Mouse (Mus musculus): ENCODE results near the gene Ltbp2. TPM values are rescaled to one million over a fixed set of nuclear protein-coding genes. Genes with fewer than 3 reads are reported as not detected.

The Ltbp2 gene
- total RNA-seq, 2 experiments from 2014 or later, result 1.4 to 2.0 TPM

GRCm38 (mm10) chr12:84884423-84885076, 8.2 kb upstream of the Ltbp2 start:
- no peak for DNase-seq (ENCODE audit: extremely low spot score in 1 of 2, low spot score in 2 of 2)
- intact Hi-C loops (cut with DNase I), result no loop called here

GRCm38 (mm10) chr12:84882796-84883195, 6.5 kb upstream of the Ltbp2 start:
- DNase-seq (ENCODE audit: extremely low spot score in 1 of 2, low spot score in 2 of 2), result no peak
- intact Hi-C loops (cut with DNase I), result no loop called here

- intact Hi-C loops (cut with DNase I), result no loop called here
- no peak for DNase-seq (ENCODE audit: extremely low spot score in 1 of 2, low spot score in 2 of 2)
Observed at GRCm38 (mm10) chr12:84880091-84880490, 3.8 kb upstream of the Ltbp2 start.

DNA sequence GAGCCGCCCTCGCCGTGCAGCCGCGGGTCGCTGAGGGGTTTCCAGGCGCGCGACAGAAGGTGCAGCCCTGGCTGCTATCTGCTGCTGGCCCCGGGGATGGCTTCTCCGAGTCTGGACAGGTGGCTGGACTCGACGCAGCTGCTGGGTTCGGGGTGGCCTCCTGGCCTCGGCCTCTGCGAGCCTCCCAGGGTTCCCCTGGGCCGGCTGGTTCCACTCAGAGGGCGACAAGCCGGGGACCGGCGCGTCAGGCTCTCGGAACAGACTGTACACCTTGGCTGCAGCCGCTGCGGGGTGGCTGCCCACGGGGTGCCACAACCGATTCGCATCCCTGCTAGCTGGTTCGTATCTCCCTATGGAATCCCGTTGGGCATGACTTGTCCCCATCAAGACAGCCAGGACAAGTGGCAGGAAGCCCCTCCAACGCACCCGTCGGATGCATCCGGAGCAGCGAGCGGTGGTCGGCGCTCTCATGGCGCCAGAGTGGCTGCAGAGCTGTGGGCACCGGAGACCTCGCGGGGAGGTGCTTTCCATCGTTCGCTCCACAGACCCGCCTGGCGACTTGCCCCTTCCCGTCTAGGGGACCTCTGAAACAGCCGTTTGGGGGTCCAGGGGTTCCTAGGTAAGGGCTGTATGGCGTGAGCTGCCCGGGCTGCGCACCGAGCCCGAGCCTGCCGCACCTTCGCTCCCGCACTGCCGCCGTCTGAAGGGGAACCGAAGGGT, 411 bp downstream of the Ltbp2 start:
- intact Hi-C loops (cut with DNase I), result loop anchor here (10.0 kb wide), 1 partner anchor 91 kb away; no protein-coding TSS in a partner anchor
- peak in 1 of 2 experiments; percentile 39 for DNase-seq (ENCODE audit: extremely low spot score in 1 of 2, low spot score in 2 of 2)

DNA sequence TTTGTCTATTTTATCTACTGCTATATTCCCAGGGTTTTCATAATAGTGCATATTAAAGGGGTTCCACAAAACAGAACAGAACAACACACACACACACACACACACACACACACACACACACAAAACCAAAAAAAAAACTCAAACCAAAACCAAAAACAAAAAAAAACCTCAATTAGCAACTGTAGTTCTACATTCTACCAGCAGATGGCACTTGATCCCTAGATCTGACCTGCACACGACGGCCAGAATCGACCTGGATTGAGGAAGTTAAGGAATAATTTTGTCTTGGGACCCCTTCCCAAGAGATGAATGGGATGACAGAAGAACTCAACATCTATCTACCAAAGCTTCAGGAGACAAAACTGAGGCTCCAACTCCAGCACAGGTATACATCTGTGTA, 2.9 kb downstream of the Ltbp2 start:
- intact Hi-C loops (cut with DNase I), result loop anchor here (10.0 kb wide), 1 partner anchor 89 kb away; no protein-coding TSS in a partner anchor
- DNase-seq (ENCODE audit: extremely low spot score in 1 of 2, low spot score in 2 of 2), result no peak

DNA sequence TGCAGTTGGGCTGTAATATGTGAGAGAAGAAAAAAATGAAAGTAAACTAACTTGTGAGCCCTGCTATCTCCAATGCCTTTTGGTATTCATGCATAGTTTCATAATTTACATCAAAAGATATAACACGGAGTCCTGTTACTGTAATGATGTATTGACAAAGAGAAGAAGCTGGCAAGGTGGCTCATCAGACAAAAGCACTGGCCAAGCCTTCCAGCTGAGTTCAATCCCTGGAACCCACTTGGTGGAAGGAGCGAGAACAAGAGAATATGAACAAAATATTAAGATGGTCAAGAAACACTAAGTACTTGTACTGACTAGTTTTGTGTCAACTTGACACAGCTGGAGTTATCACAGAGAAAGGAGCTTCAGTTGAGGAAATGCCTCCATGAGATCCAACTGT, 4.0 kb downstream of the Ltbp2 start:
- no peak for DNase-seq (ENCODE audit: extremely low spot score in 1 of 2, low spot score in 2 of 2)
- intact Hi-C loops (cut with DNase I), result loop anchor here (10.0 kb wide), 1 partner anchor 88 kb away; no protein-coding TSS in a partner anchor

GRCm38 (mm10) chr12:84865431-84865830, 10.9 kb downstream of the Ltbp2 start:
- intact Hi-C loops (cut with DNase I), result no loop called here
- DNase-seq (ENCODE audit: extremely low spot score in 1 of 2, low spot score in 2 of 2), result no peak

DNA sequence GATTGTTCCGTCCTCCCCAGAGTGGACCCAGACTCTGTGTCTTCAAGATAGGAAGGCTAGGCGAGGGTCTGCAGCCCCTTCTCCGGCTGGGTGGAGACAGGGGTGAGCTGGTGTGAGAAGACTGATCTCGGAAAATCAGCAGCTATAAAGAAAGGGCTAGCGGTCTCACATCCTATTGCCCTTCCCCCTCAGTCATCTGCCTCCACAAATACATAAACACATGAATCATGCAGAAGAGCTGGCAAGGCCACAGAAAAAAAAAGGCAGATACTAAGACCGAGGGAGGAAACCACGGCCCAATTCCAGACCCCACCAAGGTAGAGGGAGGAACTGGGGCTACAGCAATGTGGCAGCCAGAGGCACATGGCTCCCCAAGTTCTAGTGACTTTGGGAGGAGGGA, 11.5 kb downstream of the Ltbp2 start:
- intact Hi-C loops (cut with DNase I), result no loop called here
- DNase-seq (ENCODE audit: extremely low spot score in 1 of 2, low spot score in 2 of 2), result no peak

DNA sequence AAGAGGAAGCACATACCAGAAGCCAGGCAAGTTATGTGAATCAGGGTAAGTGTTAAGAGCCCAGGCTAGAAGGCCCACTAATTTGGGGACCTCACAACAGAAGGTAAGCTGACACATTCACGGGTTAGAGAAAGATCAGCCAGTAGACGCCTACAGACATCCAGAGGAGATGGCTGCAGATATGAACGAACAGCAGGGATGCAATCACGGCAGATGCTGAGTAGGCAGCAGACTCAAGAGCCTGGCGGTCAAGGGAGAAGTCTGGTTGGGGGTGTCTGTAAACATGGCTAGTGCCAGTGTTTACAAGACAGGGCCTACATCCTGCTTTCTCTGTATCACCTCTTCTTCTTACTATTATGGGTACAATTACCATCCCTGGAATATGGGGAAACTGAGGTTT, 13.1 kb downstream of the Ltbp2 start:
- intact Hi-C loops (cut with DNase I), result no loop called here
- DNase-seq (ENCODE audit: extremely low spot score in 1 of 2, low spot score in 2 of 2), result no peak

- intact Hi-C loops (cut with DNase I), result no loop called here
- peak in 1 of 2 experiments; percentile 30 for DNase-seq (ENCODE audit: extremely low spot score in 1 of 2, low spot score in 2 of 2)
Observed at GRCm38 (mm10) chr12:84862136-84862910, 14.0 kb downstream of the Ltbp2 start.

- intact Hi-C loops (cut with DNase I), result no loop called here
- no peak for DNase-seq (ENCODE audit: extremely low spot score in 1 of 2, low spot score in 2 of 2)
Observed at GRCm38 (mm10) chr12:84858149-84859113, 17.9 kb downstream of the Ltbp2 start.

GRCm38 (mm10) chr12:84857706-84858105, 18.6 kb downstream of the Ltbp2 start:
- intact Hi-C loops (cut with DNase I), result no loop called here
- no peak for DNase-seq (ENCODE audit: extremely low spot score in 1 of 2, low spot score in 2 of 2)

GRCm38 (mm10) chr12:84856532-84856931, 19.8 kb downstream of the Ltbp2 start:
- DNase-seq (ENCODE audit: extremely low spot score in 1 of 2, low spot score in 2 of 2), result no peak
- intact Hi-C loops (cut with DNase I), result no loop called here

DNA sequence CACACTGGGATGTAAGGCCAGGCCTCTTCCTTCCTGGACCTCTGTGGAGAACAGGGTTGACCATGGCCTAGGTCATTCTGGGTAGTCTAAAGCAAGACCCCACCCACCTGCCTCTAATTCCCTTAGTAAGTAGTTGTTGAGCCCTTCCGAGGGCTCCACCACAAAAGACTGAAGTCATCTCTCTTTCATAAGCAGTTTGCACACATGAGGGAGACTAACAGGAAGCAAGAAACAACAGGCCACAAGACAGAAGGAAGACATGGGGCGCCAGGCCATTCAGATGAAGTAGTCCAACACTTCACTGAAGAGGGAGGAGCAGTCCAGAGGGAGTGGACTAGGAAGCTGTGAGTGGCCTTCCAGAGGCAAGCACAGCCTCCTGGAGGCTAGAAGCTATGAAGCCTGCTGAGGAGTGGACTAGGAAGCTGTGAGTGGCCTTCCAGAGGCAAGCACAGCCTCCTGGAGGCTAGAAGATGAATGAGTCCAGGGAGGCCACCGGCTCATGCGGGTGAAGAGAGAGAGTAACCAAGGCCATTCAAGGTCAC, 21.2 kb downstream of the Ltbp2 start:
- intact Hi-C loops (cut with DNase I), result no loop called here
- no peak for DNase-seq (ENCODE audit: extremely low spot score in 1 of 2, low spot score in 2 of 2)

GRCm38 (mm10) chr12:84854392-84855033, 21.8 kb downstream of the Ltbp2 start:
- intact Hi-C loops (cut with DNase I), result no loop called here
- DNase-seq (ENCODE audit: extremely low spot score in 1 of 2, low spot score in 2 of 2), result no peak

GRCm38 (mm10) chr12:84851403-84852040, 24.8 kb downstream of the Ltbp2 start:
- intact Hi-C loops (cut with DNase I), result no loop called here
- peak in 1 of 2 experiments; percentile 48 for DNase-seq (ENCODE audit: extremely low spot score in 1 of 2, low spot score in 2 of 2)

DNA sequence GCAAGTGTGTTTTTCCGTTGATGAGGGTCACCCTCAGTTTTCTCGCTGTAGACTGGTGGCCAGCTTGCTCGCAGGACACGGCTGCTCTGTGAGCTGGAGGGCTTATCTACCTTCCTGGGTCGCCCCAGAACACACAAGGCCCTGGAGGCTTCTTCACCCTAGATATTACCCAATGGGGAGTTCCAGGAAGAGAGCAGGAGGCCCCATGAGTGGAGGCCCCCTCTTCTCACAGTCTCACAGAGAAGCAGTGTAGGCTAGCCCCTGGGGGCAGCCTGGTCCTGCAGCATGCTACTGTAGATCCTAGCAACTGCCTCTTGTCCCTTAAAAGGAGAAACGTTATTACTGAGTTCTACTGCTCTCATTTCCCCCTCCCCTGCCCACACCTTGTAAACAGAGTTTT, 28.4 kb downstream of the Ltbp2 start:
- intact Hi-C loops (cut with DNase I), result no loop called here
- no peak for DNase-seq (ENCODE audit: extremely low spot score in 1 of 2, low spot score in 2 of 2)
